Mouse (Mus musculus): ENCODE measurements around the gene Zfp664. TPM values are rescaled to one million over a fixed set of nuclear protein-coding genes. Genes with fewer than 3 reads are reported as not detected.

Gene Zfp664
- polyA plus RNA-seq (2014; fragmentation: Nextera tagmentation; extraction: Ambion mirVana), result 146 and 158 TPM in 2 replicates

GRCm38 (mm10) chr5:124862013-124862866 is at the start of gene Zfp664, which contains the start of gene Ccdc92:
Zfp664 (plus strand) TSS chr5:124862691.
Ccdc92 (minus strand) TSS chr5:124862424.
- ATAC-seq (ENCODE audit: insufficient read depth, low FRiP score, low TSS enrichment), result peak; percentile 84

GRCm38 (mm10) chr5:124814797-124815196 is 47.7 kb upstream of the Zfp664 start:
- Histone ChIP-seq H3K9me3 (ENCODE audit: control insufficient read depth, low read length) (no peaks in the 10 kb centered on the region), H3K4me2 (ENCODE audit: low read depth) (no peak overlapping the region)
- WGBS, result 72% methylated on average over 5 of the region's 5 CpGs

More at GRCm38 (mm10) chr5:124862013-124862866, at the start of gene Zfp664, which contains the start of gene Ccdc92:
- Histone ChIP-seq H3K4me1 (ENCODE audit: control insufficient read depth, insufficient read depth, low read length) (peaks cover 12% of the 10 kb centered on the region; the same call in 1 of the 2 replicates), H3K27ac (ENCODE audit: low read depth, low read length) (peak within 1 kb of the TSS; percentile 92), H3K9me3 (ENCODE audit: control insufficient read depth, low read length) (no peaks in the 10 kb centered on the region), H3K36me3 (ENCODE audit: control insufficient read depth, insufficient read depth, low read length) (no peaks in the 10 kb centered on the region), H3K4me3 (ENCODE audit: low read depth, low read length) (peak within 1 kb of the TSS; percentile 96), H3K9ac (ENCODE audit: low read length) (peak within 1 kb of the TSS; percentile 91), H3K4me2 (ENCODE audit: low read depth) (peak within 1 kb of the TSS; percentile 92), H3K27me3 (ENCODE audit: control insufficient read depth, insufficient read depth, low read length) (peaks cover 9% of the 10 kb centered on the region; the same call in 1 of the 2 replicates)
- DNase-seq (ENCODE audit: low spot score), result peak; percentile 100
- WGBS, result under 1% methylated on average over 90 of the region's 103 CpGs

GRCm38 (mm10) chr5:124817050-124817449 is 45.4 kb upstream of the Zfp664 start:
- Histone ChIP-seq H3K4me1 (ENCODE audit: control insufficient read depth, insufficient read depth, low read length) (no peaks in the 10 kb centered on the region), H3K27me3 (ENCODE audit: control insufficient read depth, insufficient read depth, low read length) (no peaks in the 10 kb centered on the region), H3K4me3 (ENCODE audit: low read depth, low read length) (no peak overlapping the region), H3K4me2 (ENCODE audit: low read depth) (no peak overlapping the region), H3K27ac (ENCODE audit: low read depth, low read length) (no peak overlapping the region), H3K36me3 (ENCODE audit: control insufficient read depth, insufficient read depth, low read length) (no peaks in the 10 kb centered on the region), H3K9me3 (ENCODE audit: control insufficient read depth, low read length) (no peaks in the 10 kb centered on the region), H3K9ac (ENCODE audit: low read length) (no peak overlapping the region)
- DNase-seq (ENCODE audit: low spot score) (no peak), ATAC-seq (ENCODE audit: insufficient read depth, low FRiP score, low TSS enrichment) (no peak)
- WGBS, result 89% methylated on average over 15 of the region's 15 CpGs

More at GRCm38 (mm10) chr5:124814797-124815196, 47.7 kb upstream of the Zfp664 start:
- no peak overlapping the region for H3K9ac ChIP-seq (ENCODE audit: low read length)
- H3K27ac ChIP-seq (ENCODE audit: low read depth, low read length), result no peak overlapping the region
- no peaks in the 10 kb centered on the region for H3K27me3 ChIP-seq (ENCODE audit: control insufficient read depth, insufficient read depth, low read length)
- no peak overlapping the region for H3K4me3 ChIP-seq (ENCODE audit: low read depth, low read length)
- no peaks in the 10 kb centered on the region for H3K4me1 ChIP-seq (ENCODE audit: control insufficient read depth, insufficient read depth, low read length)
- ATAC-seq (ENCODE audit: insufficient read depth, low FRiP score, low TSS enrichment) (no peak), DNase-seq (ENCODE audit: low spot score) (no peak)
- no peaks in the 10 kb centered on the region for H3K36me3 ChIP-seq (ENCODE audit: control insufficient read depth, insufficient read depth, low read length)

DNA sequence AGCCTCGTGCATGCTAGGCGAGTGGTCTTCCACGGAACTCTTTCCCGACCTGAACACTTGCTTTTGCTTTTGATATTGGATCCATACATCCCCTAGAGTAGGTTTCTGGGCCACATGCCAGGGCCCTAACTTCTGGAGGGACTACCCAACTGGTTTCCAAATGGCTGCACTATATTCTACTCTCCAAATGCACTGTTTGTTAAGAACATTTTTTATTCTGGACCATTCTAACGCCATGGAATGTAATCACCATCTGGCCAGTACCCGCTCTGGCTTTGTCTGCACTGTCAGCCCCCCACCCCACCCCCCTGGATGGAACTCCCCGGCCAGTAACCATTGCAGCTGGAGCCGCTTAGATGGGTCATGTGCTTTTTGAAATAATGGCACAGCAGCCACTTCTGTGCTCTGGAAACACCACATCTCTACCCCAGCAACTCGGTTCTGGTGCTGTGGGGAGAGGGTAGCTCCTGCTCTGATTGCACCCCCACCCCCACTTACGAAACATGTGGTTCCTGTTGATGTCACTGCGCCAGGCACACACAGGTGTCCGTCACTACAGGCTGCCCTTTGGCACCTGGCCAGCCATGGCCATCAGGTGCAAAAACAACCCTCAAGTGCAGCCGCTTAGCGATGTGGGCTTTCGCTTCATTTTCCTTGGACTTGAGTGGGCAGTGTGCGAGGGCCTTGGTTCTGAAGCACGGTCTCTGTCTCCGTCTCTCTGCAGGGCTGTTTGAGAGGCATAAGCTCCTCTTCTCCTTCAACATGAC is 40.2 kb upstream of the Zfp664 start:
- no peaks in the 10 kb centered on the region for H3K36me3 ChIP-seq (ENCODE audit: control insufficient read depth, insufficient read depth, low read length)
- H3K27me3 ChIP-seq (ENCODE audit: control insufficient read depth, insufficient read depth, low read length), result no peaks in the 10 kb centered on the region
- 82% methylated on average over 18 of the region's 18 CpGs for WGBS
- DNase-seq (ENCODE audit: low spot score) (no peak), ATAC-seq (ENCODE audit: insufficient read depth, low FRiP score, low TSS enrichment) (no peak)
- H3K9ac ChIP-seq (ENCODE audit: low read length), result no peak overlapping the region
- H3K27ac ChIP-seq (ENCODE audit: low read depth, low read length), result no peak overlapping the region
- H3K4me3 ChIP-seq (ENCODE audit: low read depth, low read length), result no peak overlapping the region
- H3K4me2 ChIP-seq (ENCODE audit: low read depth), result no peak overlapping the region
- no peaks in the 10 kb centered on the region for H3K9me3 ChIP-seq (ENCODE audit: control insufficient read depth, low read length)
- H3K4me1 ChIP-seq (ENCODE audit: control insufficient read depth, insufficient read depth, low read length), result no peaks in the 10 kb centered on the region

GRCm38 (mm10) chr5:124830331-124830730 is 32.2 kb upstream of the Zfp664 start:
- Histone ChIP-seq H3K27ac (ENCODE audit: low read depth, low read length) (no peak overlapping the region), H3K9ac (ENCODE audit: low read length) (no peak overlapping the region), H3K4me3 (ENCODE audit: low read depth, low read length) (no peak overlapping the region), H3K4me1 (ENCODE audit: control insufficient read depth, insufficient read depth, low read length) (no peaks in the 10 kb centered on the region), H3K36me3 (ENCODE audit: control insufficient read depth, insufficient read depth, low read length) (peaks cover 1% of the 10 kb centered on the region; the same call in 1 of the 2 replicates), H3K27me3 (ENCODE audit: control insufficient read depth, insufficient read depth, low read length) (no peaks in the 10 kb centered on the region), H3K9me3 (ENCODE audit: control insufficient read depth, low read length) (no peaks in the 10 kb centered on the region), H3K4me2 (ENCODE audit: low read depth) (no peak overlapping the region)
- DNase-seq (ENCODE audit: low spot score) (no peak), ATAC-seq (ENCODE audit: insufficient read depth, low FRiP score, low TSS enrichment) (no peak)
- 93% methylated on average over 12 of the region's 12 CpGs for WGBS

DNA sequence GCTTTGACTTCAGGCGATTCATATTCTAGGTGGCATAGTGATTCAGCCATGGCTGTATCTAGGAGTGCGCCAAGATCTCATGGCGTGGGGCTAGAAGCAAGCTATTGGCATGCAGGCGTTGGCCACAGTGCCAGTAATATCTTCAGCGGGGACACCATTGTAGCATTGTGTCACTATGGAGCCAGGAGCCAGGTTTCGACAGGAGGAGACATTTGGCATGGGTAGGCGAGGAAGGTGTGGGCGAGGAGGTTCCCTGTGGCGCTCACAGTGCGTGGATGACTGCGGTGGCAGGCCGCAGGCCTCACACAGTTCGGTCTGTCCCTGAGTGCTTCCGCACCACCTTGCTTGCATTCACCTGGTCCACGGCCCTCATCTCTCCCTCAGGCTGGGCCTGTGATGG is 27.3 kb upstream of the Zfp664 start:
- no peak overlapping the region for H3K27ac ChIP-seq (ENCODE audit: low read depth, low read length)
- H3K4me2 ChIP-seq (ENCODE audit: low read depth), result no peak overlapping the region
- 96% methylated on average over 15 of the region's 15 CpGs for WGBS
- H3K9me3 ChIP-seq (ENCODE audit: control insufficient read depth, low read length), result no peaks in the 10 kb centered on the region
- H3K36me3 ChIP-seq (ENCODE audit: control insufficient read depth, insufficient read depth, low read length), result peaks cover 2% of the 10 kb centered on the region; the same call in 1 of the 2 replicates
- no peaks in the 10 kb centered on the region for H3K4me1 ChIP-seq (ENCODE audit: control insufficient read depth, insufficient read depth, low read length)
- H3K9ac ChIP-seq (ENCODE audit: low read length), result no peak overlapping the region
- DNase-seq (ENCODE audit: low spot score), result no peak
- no peak for ATAC-seq (ENCODE audit: insufficient read depth, low FRiP score, low TSS enrichment)
- H3K27me3 ChIP-seq (ENCODE audit: control insufficient read depth, insufficient read depth, low read length), result no peaks in the 10 kb centered on the region
- no peak overlapping the region for H3K4me3 ChIP-seq (ENCODE audit: low read depth, low read length)

- Histone ChIP-seq H3K9me3 (ENCODE audit: control insufficient read depth, low read length) (no peaks in the 10 kb centered on the region), H3K36me3 (ENCODE audit: control insufficient read depth, insufficient read depth, low read length) (peaks cover 2% of the 10 kb centered on the region; the same call in 1 of the 2 replicates), H3K4me3 (ENCODE audit: low read depth, low read length) (no peak overlapping the region), H3K4me2 (ENCODE audit: low read depth) (no peak overlapping the region), H3K9ac (ENCODE audit: low read length) (no peak overlapping the region), H3K4me1 (ENCODE audit: control insufficient read depth, insufficient read depth, low read length) (no peaks in the 10 kb centered on the region), H3K27ac (ENCODE audit: low read depth, low read length) (no peak overlapping the region), H3K27me3 (ENCODE audit: control insufficient read depth, insufficient read depth, low read length) (no peaks in the 10 kb centered on the region)
- ATAC-seq (ENCODE audit: insufficient read depth, low FRiP score, low TSS enrichment), result no peak
- DNase-seq (ENCODE audit: low spot score), result no peak
- 94% methylated on average over 10 of the region's 10 CpGs for WGBS
Measured at GRCm38 (mm10) chr5:124836075-124836474, 26.4 kb upstream of the Zfp664 start.

DNA sequence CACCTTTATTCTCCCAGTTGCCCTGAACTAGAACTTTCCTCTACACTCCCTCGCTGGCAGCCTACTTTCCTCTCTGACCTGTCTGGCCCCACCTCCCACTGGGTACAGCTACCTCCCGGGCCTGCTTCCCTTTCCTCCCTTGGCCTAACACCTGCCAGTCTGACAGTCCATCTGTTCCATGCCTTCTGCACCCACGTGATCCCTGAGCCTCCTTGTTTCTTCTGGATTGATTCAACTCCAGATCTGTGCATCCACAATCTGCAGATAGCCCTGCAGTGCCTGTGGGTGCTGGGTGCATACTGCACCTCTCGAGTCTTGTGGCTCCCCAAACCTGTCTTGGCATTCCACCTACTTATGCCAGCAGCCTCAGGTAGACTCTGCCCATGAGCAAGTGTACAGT is 25.9 kb upstream of the Zfp664 start:
- ATAC-seq (ENCODE audit: insufficient read depth, low FRiP score, low TSS enrichment) (no peak), DNase-seq (ENCODE audit: low spot score) (no peak)
- H3K27me3 ChIP-seq (ENCODE audit: control insufficient read depth, insufficient read depth, low read length), result no peaks in the 10 kb centered on the region
- H3K36me3 ChIP-seq (ENCODE audit: control insufficient read depth, insufficient read depth, low read length), result peaks cover 2% of the 10 kb centered on the region; the same call in 1 of the 2 replicates
- H3K4me2 ChIP-seq (ENCODE audit: low read depth), result no peak overlapping the region
- no peak overlapping the region for H3K4me3 ChIP-seq (ENCODE audit: low read depth, low read length)
- 72% methylated on average over 4 of the region's 4 CpGs for WGBS
- H3K9ac ChIP-seq (ENCODE audit: low read length), result no peak overlapping the region
- H3K27ac ChIP-seq (ENCODE audit: low read depth, low read length), result no peak overlapping the region
- no peaks in the 10 kb centered on the region for H3K4me1 ChIP-seq (ENCODE audit: control insufficient read depth, insufficient read depth, low read length)
- H3K9me3 ChIP-seq (ENCODE audit: control insufficient read depth, low read length), result no peaks in the 10 kb centered on the region

Data from neural tube, embryonic 11.5 days (tissue).